8 mouse cellular contexts compared by ENCODE assay signal in genomic region chr5:88399849-88400248, GRCm38 (mm10). TPM values are rescaled to one million over a fixed set of nuclear protein-coding genes. Genes with fewer than 3 reads are reported as not detected.
A peak's percentile ranks its signal among the peaks of the same experiment; 100 is the strongest.
DNase-seq lines count a peak whose midpoint lies in the region; ATAC-seq and TF ChIP-seq lines count a peak whose summit lies in the region.

No protein-coding gene starts in this region.

- no peak for ATAC-seq in Patski
- no peak for ATAC-seq in liver, embryonic 13.5 days (ENCODE audit: low read depth)

- H3K27ac ChIP-seq in liver, embryonic 13.5 days: no peak overlapping the region

- in situ Hi-C loops in Patski (cut with MboI; ENCODE audit: low pct_unique_long_range_greater_than_20kb): no loop called here

- peak; percentile 75 for TF ChIP-seq CTCF in Patski (IDR thresholded peaks at IDR 0.05)

- POLR2A ChIA-PET in Patski (lab: Charles Lee): no interaction called here

- peak; percentile 69 for DNase-seq in 416B (ENCODE audit: low read depth)
- no peak for DNase-seq in Patski (ENCODE audit: low read depth, low spot score)
- DNase-seq in cerebellum, adult 9-11 months: peak; percentile 50
- peak; percentile 72 to 81 for DNase-seq in frontal cortex, postnatal 25 days (ENCODE audit: low spot score in 2 of 2)
- peak; percentile 72 for DNase-seq in kidney, postnatal 14 days
- DNase-seq in liver, embryonic 13.5 days: peak; percentile 7
- peak; percentile 45 for DNase-seq in retina, adult 2 months (ENCODE audit: low read depth, low spot score)
- DNase-seq in urinary bladder, adult 2 months (ENCODE audit: low spot score): peak; percentile 47

- H3K9me3 ChIP-seq in liver, embryonic 13.5 days (replicated peaks): no peaks in the 10 kb centered on the region

- no peaks in the 10 kb centered on the region for H3K4me1 ChIP-seq in liver, embryonic 13.5 days (replicated peaks)

- H3K36me3 ChIP-seq in liver, embryonic 13.5 days: no peaks in the 10 kb centered on the region

- no peak overlapping the region for H3K9ac ChIP-seq in liver, embryonic 13.5 days

- no peaks in the 10 kb centered on the region for H3K27me3 ChIP-seq in Patski
- H3K27me3 ChIP-seq in liver, embryonic 13.5 days: no peaks in the 10 kb centered on the region

- CTCF ChIA-PET in Patski (lab: Charles Lee): interaction anchor here (1.2 to 1.3 kb wide), 2 partner anchors 22 to 35 kb away, joined by 3 read pairs; no protein-coding TSS in a partner anchor

- 7% methylated on average over 6 of the region's 6 CpGs for WGBS in liver, embryonic 13.5 days (ENCODE audit: insufficient replicate concordance)

- no peak overlapping the region for H3K4me3 ChIP-seq in liver, embryonic 13.5 days (replicated peaks)

- H3K4me2 ChIP-seq in liver, embryonic 13.5 days: no peak overlapping the region

RNA-seq across cellular contexts. Expression of gene Amtn, which starts 23.9 kb away (rescaled TPM):
- not detected for polyA plus RNA-seq in Patski (2021)
- not detected in 2 replicates for polyA plus RNA-seq in liver, embryonic 13.5 days (2015; fragmentation: Nextera tagmentation; extraction: Ambion mirVana)
- not detected in 2 replicates for polyA plus RNA-seq in urinary bladder, adult 2 months (2012; rRNA removed)

RNA-seq across cellular contexts. Expression of gene Ambn, which starts 55.9 kb away (rescaled TPM):
- polyA plus RNA-seq in Patski (2021): not detected
- not detected in 2 replicates for polyA plus RNA-seq in liver, embryonic 13.5 days (2015; fragmentation: Nextera tagmentation; extraction: Ambion mirVana)
- polyA plus RNA-seq in urinary bladder, adult 2 months (2012; rRNA removed): not detected in 2 replicates
